Mouse (Mus musculus) testis, postnatal 14 days (tissue): ENCODE measurements around the gene Ankrd49.

Experiments used
- DNase-seq: peaks from one replicate; pipeline ENCODE4 v3.0.0; 2021; ENCODE audit warnings: low spot score

The Ankrd49 gene

GRCm38 (mm10) chr9:14740151-14740924, 44.3 kb downstream of the Ankrd49 start, which contains the start of gene Piwil4:
Gene Piwil4 (minus strand): TSS chr9:14740733.
- DNase-seq = no peak

DNA sequence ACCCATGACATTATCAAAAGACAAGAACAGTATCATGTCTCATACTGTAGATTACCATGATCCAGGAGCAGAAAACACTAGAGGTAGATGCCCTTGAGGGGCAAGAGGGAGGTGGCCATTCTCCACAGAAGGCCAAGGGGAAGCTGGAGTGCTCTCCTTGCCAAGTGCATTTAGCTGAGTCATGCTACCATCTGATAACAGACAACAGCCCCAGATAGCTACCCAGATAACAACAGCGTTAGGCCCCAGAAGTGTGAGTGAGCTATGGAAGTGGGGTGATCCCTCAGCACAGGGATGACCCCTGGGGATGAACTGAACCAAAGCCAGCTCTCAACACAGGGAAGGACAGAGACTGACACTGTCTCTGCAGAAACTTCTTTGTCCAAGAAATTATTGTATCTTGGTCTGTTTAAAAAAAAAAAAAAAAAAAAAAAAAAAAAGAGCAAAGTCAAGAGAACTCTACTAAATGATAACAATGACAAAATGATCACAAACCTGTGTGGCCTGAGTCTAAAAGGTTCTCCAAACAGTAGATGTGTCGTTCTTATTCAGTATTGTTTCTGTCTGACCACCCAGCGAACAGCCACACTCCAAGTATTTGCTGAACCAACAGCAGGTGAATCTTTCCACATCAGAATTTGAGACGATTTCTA, 45.0 kb downstream of the Ankrd49 start:
- DNase-seq = no peak

- DNase-seq = no peak
These were observed 53.6 kb downstream of the Ankrd49 start for GRCm38 (mm10) chr9:14730941-14731541.
